Mouse (Mus musculus) MN1 (cell line): ENCODE measurements around the gene H2-Eb1.

Experiments used
- DNase-seq: peaks from one replicate; pipeline ENCODE4 v3.0.0-alpha.2; 2016; ENCODE audit warnings: low spot score

The H2-Eb1 gene

DNA sequence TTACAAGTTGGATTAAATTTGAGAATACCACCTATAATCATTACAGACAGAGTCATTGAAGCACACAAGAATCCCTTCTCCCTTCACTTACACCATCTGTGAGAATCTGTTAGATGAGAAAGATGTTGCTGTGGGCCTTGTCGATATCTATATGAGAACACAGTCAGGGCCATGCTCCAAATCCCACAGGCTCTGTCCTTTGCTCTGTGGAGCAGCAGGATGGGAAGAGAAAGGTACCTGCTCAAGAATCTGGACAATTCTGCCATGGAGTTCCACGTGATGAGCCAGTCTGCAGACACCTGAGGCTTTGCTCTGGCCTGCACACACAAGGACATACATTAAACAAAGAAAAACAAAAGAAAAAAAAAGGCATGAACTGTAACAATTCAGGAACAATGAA lies 11.0 kb downstream of the H2-Eb1 start:
- DNase-seq, result no peak

DNA sequence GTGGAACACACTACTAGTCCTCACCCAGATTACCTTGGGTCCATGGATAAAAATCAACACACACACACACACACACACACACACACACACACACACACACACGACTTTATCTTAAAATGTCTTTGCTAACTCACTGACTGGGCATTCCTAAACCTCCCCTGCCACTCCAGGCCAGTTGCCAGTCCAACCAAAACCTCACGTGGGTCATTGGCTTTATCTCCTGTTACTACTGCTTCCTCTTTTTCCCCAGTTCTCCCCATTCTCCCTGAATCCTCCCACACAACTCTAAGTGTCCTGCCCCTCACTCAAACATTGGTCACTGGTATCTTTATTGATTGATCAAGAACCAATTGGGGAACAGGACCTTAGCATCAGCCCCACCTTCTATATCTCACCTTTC lies 11.6 kb downstream of the H2-Eb1 start:
- DNase-seq, result no peak

DNA sequence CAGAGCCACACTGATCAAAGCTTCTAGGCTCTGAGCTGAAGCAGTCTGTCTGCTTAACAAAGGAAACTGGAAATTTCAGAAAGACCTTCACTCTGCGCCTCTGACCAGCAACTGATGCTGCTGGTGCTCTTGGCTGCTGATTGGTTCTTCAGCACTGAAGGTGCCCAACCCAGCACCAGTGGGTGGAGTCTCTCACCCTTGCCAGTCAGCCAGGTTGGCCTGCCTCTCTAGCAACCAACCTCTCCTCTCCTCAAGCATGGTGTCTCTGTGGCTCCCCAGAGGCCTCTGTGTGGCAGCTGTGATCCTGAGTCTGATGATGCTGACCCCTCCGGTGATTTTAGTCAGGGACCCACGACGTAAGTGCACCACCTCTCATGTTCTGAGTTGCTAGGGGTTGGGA lies 19.8 kb downstream of the H2-Eb1 start, which contains the start of gene H2-Eb2:
Gene H2-Eb2, plus strand, starts transcription at position 230 of the 400 bp plus-strand sequence.
- no peak for DNase-seq

DNA sequence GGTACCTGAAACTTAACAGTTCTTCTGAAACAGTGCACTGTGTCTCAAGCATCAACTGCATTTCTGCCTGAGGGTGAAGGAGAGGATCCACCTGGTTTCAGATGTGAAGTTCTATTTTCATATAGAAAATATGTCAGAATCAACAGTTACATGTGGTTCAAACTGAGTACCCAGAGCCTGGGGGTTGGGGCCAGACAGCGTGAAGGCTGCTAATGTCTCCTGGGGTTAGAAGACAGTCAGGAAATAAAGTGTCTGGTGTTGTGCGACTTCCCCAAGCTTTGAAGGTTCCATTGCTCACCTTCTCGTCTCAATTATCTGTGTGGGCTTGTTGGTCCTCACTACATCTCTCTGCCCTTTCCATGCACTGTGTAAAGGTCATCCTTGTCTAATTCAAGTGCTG lies 20.7 kb downstream of the H2-Eb1 start:
- no peak for DNase-seq

DNA sequence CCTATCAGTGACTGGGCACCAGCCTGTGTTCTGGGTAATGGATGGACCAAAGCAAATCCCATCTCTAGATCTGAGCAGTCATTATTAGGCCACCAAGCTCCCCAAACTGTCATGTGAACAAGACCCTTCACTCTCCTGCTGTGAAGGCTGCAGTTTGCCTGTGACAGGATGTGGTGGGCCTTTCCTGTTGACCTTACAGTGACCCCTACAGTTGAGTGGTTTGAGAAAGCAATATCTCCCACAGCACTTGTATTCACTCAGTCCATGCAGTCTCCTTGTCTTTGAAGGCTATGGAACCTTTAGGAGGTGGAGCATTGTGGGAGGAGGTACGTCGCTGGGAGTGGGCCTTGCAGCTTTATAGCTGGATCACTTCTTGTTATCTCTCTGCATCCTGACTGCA lies 24.1 kb downstream of the H2-Eb1 start:
- DNase-seq, result no peak

DNA sequence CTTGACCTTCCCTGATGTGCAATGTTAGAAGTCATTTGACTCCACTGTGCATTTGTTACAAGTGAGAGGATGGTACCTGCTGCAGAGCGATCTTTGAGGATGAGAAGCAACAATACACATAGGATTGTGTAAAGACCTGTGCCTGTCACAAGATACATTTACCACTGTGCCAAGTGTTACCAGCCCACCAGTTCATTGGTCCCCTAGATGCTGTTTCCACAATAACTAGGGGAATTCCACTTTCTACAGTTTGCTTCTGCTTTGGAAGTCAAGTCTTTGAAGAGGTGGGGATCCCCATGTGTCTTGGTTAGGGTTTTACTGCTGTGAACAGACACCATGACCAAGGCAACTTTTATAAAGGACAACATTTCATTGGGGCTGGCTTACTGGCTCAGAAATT lies 25.5 kb downstream of the H2-Eb1 start:
- DNase-seq, result no peak

DNA sequence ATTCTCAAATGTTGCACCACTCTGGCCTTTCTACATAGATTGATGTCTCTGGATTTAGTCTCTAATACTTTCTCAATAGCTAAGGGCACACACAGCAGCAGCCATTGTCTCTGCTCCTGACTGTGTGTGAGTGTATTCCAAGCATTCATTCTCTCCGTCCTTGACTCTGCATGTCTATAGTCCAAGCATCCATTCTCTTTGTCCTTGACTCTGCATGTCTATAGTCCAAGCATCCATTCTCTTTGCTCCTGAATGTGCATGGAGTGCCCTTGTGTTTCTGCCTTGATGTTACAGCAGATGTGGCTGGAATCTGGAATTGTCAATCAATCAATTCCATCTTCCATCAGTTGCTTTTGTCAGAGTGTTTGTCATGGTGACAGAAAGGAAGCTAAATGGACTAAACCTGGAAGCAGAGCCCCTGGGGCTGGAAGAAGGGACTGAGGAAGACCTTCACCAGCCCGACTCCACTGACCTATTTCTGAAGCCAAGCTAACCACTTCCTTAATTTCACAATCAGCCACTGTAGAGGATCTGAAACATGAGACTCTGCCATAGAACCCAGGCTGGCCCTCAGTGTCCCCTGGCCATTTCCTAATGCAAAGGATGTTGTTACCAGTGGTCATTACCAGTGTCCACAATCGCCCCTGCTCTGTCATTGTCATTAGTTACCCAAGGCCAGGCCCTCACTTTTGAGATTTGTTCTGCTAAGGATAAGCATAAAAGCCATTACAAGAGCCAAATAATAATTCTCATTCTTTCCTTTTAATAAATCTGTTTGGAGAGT lies 35.1 kb downstream of the H2-Eb1 start:
- DNase-seq, result no peak

DNA sequence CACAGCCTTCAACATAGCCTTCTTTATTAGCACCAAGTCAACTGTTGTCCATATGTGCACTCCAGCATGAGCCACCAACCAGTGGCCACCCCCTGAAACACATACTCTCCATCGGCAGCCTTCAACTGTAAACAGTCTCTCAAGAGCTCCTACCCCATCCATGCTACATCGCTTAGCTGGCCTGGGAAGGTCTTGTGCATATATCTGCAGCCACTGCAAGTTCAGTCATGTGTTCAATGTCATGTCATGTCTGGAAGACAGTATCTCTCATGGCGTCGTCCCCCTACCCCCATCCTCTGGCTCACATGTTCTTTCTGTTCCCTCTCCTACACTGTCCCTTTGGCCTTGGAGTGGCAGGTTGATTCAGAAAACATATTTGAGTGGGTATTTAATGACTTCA lies 39.2 kb downstream of the H2-Eb1 start:
- no peak for DNase-seq

DNA sequence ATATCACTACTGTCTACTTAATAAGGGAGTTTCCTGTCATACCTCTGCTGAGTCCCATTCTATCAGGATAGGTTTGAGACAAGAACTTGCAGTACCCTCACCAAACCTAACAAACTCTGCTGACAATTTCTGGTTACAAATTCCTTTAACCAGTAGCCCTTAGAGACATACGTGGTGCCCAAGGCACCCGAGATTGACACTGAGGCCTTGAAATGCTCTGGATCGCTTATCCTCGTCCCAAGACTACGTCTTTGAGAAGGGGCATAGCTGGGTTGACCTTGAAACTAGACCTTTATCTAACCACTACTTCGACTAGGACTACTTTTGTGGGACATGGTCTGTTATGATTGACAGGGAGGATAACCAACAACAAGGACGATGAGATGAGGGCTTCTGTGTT lies 39.8 kb downstream of the H2-Eb1 start:
- no peak for DNase-seq

DNA sequence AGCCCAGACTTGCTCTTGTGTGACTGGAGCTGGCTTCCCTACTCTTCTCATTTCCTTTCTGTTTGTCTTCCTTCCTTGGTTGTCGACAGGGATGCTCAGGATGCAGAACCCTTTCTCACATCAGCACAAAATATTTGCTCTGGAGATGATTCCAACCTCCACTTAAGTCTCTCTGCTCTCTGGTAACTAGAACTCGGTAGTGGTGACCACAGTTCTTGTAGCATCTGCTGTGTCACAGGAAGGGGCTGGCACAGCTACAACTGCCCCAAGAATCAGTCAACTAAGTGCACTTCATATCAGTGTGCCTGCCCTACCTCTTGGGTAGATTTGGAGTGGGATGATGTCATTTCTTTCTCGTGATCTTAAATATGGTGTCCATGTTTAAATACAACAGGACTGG lies 40.4 kb downstream of the H2-Eb1 start:
- DNase-seq, result no peak

DNA sequence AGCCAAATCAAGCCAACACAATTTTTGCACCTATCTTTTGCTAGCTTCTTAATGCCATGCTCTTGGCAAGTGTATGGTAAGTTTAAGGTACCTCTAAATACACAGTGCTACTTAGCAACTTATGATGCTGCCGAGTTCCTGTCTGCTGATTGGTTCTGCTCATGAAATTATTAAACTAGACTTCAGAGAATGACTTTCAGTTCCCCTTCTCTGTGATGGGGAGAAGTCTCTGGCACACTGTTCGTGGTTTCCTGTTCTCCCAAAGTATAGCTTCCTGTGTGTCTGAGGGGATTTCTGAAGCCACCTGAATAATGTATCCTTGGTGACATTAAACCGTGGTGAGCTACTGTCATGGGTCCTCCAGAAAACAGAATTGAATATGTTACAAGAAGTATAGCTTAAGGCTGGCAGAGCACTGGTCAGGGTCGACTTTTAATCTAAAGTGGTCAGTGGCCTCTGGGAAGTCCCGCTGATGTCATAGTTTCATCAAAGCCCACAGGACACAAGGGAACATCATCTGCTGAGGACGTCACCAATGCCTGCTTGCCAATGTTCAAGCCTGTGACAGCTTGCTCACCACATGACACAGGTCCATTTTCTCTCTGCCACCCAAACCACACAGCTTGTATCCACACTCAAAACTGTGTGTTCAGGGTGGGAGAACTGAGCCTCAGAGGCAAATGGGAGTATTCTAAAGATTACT lies 42.1 kb downstream of the H2-Eb1 start:
- DNase-seq, result peak; percentile 30

DNA sequence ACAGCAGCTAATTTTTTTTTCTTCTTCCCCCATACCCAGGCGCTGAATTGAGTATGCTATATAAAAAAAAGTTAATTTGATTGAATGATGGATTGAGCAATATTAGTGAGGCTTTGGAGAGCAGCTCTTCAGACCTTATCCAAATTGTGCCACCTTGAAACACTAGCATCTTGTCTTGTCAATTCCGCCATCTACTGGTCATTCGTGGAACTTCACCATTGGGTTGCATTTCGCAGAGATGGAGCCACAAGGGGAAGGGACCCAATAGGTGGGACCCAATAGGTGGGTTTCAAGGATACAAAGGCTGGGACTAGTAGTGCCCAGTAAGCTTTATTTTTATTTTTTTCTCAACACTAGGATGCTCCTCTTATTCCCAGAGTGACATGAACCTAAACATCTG lies 43.8 kb downstream of the H2-Eb1 start:
- DNase-seq, result peak; percentile 77

DNA sequence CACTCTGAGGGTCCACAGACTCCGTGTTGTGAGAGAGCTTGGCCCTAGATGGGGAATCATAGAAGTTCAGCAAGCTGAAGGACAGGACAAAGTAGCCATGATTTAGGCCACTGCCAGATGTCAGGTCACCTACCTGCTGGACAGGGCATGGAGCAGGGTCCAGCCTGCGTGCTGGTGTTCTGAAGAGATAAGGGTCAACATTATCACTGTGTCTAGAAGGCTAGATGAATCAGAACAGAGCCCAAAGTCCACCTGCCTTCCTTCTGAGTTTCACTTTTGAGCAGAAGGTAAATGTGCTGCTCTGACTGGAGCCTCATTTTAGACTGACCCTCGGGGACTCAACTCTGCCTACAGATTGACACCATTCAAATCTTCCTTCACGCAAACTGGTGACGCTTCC lies 48.9 kb downstream of the H2-Eb1 start, which contains the start of gene Btnl2:
Gene Btnl2, plus strand, starts transcription at position 284 of the 400 bp plus-strand sequence.
- DNase-seq, result no peak

DNA sequence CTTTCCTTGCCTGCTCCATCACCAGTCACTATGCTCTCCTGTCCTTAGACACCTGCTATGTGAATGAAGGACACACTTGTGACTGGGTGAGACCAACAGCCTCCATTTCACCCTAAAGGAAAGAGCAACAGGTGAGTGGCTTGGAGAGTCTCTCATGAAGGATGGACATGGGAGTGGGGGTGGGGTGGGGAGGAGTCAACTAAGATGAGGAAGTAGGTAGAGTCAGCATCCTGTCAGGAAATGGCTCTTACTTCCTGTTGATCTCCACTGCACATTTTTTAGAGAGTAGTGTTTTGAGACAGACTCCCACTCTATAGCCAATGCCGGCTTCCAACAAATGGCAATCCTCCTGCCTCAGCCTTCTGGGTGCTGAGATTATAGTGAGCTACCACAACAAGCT lies 49.3 kb downstream of the H2-Eb1 start:
- no peak for DNase-seq

DNA sequence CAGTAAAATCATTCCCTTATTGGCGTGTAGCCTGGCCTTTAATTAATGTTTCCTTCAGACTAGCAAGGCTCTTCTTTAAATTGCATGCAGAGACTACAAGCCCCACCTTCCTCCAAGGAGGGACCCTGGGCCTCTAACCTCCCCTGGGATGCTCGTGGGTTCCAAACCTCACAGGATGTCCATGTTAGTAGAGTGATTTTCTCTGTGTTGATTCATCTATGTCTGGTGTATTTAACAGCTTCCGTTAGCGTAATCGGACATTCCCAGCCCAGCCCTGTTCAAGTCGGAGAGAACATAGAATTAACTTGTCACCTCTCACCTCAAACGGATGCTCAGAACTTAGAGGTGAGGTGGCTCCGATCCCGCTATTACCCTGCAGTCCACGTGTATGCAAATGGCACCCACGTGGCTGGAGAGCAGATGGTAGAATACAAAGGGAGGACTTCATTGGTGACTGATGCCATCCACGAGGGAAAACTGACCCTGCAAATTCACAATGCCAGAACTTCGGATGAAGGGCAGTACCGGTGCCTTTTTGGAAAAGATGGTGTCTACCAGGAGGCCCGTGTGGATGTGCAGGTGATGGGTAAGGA lies 57.4 kb downstream of the H2-Eb1 start:
- no peak for DNase-seq

DNA sequence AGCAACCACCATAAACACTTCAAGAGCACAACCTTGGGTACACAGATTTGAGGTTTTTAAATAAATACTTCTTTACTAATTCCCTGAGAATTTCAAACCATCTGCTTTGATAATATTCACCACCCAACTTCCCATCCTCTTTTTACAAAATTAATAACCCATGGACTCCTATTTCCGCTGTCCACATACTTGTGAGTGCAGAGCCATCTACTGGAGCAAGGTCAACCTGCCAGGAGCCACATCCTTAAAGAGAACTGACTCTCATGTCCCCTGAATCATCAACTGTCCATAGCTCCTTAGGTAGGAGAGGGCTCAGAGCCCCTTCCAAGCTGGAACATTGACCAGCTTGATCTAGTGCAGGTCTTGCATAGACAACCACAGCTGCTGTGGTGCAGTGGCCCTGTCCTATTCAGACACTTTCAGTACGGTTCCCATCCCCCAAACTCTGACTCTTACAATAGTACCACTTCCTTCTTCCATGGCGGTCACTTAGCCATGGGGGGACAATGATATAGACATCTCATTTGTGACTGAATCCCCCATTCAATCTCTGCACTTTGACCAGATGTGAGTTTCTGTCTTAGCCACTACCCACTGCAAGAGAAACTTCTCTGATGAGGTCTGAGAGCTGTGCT lies 58.1 kb downstream of the H2-Eb1 start:
- no peak for DNase-seq

DNA sequence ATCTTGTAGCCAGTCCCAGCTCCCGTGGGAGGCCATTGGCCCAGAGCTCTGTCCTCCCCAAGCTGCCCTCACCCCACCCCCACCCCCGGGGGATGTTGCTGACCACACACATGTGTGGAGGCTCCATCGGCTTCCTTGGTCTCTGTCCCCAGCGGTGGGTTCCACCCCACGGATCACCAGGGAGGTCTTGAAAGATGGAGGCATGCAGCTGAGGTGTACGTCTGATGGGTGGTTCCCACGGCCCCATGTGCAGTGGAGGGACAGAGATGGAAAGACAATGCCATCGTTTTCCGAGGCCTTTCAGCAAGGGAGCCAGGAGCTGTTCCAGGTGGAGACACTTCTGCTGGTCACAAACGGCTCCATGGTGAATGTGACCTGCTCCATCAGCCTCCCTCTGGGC lies 59.4 kb downstream of the H2-Eb1 start:
- no peak for DNase-seq
